Mouse (Mus musculus) spleen, postnatal 10 days (tissue): ENCODE measurements around the gene Atp13a1.
A peak's percentile ranks its signal among the peaks of the same experiment; 100 is the strongest.

Experiments
- DNase-seq, 2 experiments: peaks; one replicate each; pipeline ENCODE4 v3.0.0; 2021 to 2022; ENCODE audit warnings: low spot score in 2 of 2

Gene Atp13a1

GRCm38 (mm10) chr8:69848951-69849350 is 58.0 kb downstream of the Atp13a1 start:
- no peak for DNase-seq

DNA sequence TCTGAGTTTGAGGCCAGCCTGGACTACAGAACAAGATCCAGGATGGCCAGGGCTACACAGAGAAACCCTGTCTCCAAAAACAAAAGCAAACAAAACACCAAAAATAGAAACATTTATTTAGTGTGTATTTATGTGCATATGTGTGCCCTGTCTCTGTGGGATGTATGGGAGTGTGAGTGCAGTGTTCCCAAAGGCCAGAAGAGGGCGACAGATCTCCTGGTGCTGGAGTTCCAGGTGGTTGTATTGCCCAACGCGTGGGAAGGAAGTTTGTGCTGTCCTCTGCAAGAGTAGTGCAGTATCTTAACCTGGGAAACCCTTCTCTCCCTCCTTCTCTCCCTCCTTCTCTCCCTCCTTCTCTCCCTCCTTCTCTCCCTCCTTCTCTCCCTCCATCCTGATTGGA is 58.9 kb downstream of the Atp13a1 start:
- peak in 1 of 2 experiments; percentile 36 for DNase-seq

GRCm38 (mm10) chr8:69850926-69851506 is 60.1 kb downstream of the Atp13a1 start:
- DNase-seq, result no peak

DNA sequence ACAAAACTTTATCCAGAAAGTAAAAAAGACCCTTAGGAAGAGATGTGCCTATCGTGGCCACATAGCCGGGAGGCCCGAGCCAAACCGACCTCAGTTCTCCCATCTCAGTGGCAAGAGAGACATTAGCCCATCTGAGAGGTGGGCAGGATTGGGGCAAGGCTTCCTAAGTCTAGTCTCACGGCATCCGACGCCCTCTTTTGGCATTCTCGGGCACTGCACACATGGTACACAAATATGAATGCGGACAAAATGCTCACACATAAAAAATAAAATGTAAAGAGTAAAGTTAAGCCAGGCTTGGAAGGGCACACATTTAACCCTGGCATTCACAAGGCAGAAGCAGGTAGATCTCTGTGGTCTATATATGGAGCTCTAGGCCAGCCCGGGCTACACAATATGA is 62.9 kb downstream of the Atp13a1 start:
- no peak for DNase-seq
